Mouse (Mus musculus): ENCODE measurements around the gene Coq3. TPM values are rescaled to one million over a fixed set of nuclear protein-coding genes. Genes with fewer than 3 reads are reported as not detected.
A peak's percentile ranks its signal among the peaks of the same experiment; 100 is the strongest.

The Coq3 gene
- polyA plus RNA-seq, 1 experiment from 2014 or later, result 15.9 TPM

DNA sequence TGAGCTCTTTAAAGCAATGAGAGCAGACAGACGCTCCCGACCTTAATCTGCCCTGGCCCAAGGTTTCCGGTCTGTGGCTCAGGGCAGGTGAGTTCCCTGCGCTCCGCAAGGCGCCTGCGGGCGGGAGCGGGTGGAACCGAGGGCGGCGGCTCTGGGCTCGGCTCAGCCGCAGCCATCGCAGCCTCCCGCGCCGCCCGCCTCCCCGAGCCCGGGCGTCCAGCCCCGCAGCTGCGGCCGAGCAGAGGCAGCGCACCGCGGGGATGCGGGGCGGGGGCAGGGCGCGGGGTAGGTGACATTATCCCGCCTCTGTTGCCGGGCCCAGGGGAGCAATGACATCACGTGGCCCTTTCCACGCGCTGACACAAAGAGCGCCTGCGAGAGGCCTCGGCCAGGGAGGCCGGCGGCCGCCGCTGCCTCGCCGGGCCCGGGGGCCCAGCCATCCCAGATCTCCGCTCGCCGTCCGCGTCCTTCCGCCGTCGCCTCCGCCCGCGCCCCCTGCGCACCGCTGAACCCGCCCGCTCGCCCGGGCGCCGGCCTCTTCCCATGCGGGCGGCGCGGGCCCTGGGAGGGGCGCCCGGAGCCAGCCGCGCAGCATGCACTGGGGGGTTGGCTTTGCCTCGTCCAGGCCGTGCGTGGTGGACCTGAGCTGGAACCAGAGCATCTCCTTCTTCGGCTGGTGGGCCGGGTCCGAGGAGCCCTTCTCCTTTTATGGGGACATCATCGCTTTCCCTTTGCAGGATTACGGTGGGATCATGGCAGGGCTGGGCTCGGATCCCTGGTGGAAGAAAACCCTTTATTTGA, 51.7 kb downstream of the Coq3 start, which contains the start of gene Faxc:
TSS of gene Faxc (plus strand) at position 359 of the 801 bp plus-strand sequence.
- Histone ChIP-seq H3K27me3 (replicated peaks; ENCODE audit: control insufficient read depth, insufficient read depth, low read length) (no peaks in the 10 kb centered on the region), H3K9ac (ENCODE audit: low read depth, low read length) (peak within 1 kb of the TSS; percentile 94), H3K4me1 (ENCODE audit: control insufficient read depth, insufficient read depth, low read depth, low read length) (peaks cover 19% of the 10 kb centered on the region), H3K4me2 (ENCODE audit: low read length) (peak within 1 kb of the TSS; percentile 64), H3K27ac (ENCODE audit: low read depth, low read length) (peak within 1 kb of the TSS; percentile 93), H3K9me3 (ENCODE audit: control insufficient read depth, low read length) (no peaks in the 10 kb centered on the region), H3K4me3 (ENCODE audit: low read length) (peak within 1 kb of the TSS; percentile 62), H3K36me3 (ENCODE audit: control insufficient read depth, insufficient read depth, low read length) (no peaks in the 10 kb centered on the region)
- ATAC-seq, result peak; percentile 87
- under 1% methylated on average over 70 of the region's 83 CpGs for WGBS

DNA sequence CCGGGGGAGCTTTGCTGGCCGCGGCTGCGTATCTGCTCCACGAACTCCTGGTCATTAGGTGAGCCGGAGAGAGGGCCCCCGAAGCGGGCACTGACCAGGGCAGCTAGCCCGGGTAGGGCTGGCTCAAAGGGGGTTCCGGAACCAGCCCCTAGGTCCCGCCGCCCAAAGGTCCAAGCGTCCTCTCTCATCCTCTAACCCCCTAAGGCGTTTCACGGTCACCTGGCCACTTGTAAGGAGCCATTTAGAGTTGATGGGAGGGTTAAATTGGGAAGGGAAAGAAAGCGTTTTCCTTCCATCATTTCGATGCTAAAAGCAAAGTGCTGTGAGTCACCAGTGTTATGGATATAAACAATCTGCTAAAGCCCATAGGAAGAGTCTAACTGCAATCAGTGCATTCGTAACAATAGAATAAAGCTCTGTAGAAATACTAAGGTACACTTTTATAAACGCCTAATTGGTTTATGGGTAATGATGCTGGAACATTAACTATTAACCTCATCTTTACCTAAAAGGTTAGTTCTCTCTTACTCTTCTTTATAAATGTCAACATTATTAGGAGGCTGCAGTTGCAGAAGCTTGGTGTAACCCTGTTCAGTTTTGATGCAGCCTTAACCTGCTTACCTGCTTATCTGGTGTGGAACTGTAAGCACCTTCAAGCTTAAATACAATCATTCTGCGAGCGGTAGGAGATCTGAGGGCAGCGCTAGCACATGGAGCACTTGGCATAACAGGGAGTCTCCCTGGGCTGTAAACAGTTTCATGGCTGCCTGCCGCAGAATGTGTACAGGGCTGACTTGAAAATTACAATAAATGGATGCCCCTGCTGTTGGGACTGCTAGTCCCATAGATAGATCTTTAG, 52.5 kb downstream of the Coq3 start:
- Histone ChIP-seq H3K27me3 (replicated peaks; ENCODE audit: control insufficient read depth, insufficient read depth, low read length) (no peaks in the 10 kb centered on the region), H3K4me2 (ENCODE audit: low read length) (peak overlapping the region; percentile 64), H3K4me1 (ENCODE audit: control insufficient read depth, insufficient read depth, low read depth, low read length) (peaks cover 19% of the 10 kb centered on the region), H3K9ac (ENCODE audit: low read depth, low read length) (peak overlapping the region; percentile 94), H3K27ac (ENCODE audit: low read depth, low read length) (peak overlapping the region; percentile 93), H3K4me3 (ENCODE audit: low read length) (peak overlapping the region; percentile 62), H3K36me3 (ENCODE audit: control insufficient read depth, insufficient read depth, low read length) (no peaks in the 10 kb centered on the region), H3K9me3 (ENCODE audit: control insufficient read depth, low read length) (no peaks in the 10 kb centered on the region)
- ATAC-seq, result peak; percentile 60
- WGBS, result 5% methylated on average over 23 of the region's 23 CpGs

DNA sequence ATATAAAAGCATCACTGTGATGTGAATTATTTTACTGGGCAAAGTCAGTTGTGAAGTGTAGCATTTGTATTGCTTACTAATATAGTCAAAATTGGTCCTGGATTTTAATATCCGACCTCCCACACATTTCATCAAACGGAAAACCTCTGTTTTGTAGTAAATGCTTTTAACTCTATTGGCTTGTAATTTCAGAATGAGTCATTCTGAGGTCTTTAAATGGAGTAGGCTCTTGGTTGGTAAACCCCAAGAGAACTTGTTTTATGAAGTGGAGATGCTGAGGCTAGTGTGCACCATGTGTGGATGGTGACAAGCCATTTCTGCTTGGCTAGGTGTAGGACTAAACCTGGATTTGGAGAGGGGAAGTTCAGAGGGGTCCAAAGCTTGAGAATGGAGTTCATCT, 55.9 kb downstream of the Coq3 start:
- Histone ChIP-seq H3K36me3 (ENCODE audit: control insufficient read depth, insufficient read depth, low read length) (no peaks in the 10 kb centered on the region), H3K9ac (ENCODE audit: low read depth, low read length) (no peak overlapping the region), H3K9me3 (ENCODE audit: control insufficient read depth, low read length) (no peaks in the 10 kb centered on the region), H3K4me1 (ENCODE audit: control insufficient read depth, insufficient read depth, low read depth, low read length) (peaks cover 19% of the 10 kb centered on the region), H3K27me3 (replicated peaks; ENCODE audit: control insufficient read depth, insufficient read depth, low read length) (no peaks in the 10 kb centered on the region), H3K4me3 (ENCODE audit: low read length) (no peak overlapping the region), H3K4me2 (ENCODE audit: low read length) (no peak overlapping the region), H3K27ac (ENCODE audit: low read depth, low read length) (no peak overlapping the region)
- ATAC-seq, result no peak
- 97% methylated on average over 2 of the region's 2 CpGs for WGBS

DNA sequence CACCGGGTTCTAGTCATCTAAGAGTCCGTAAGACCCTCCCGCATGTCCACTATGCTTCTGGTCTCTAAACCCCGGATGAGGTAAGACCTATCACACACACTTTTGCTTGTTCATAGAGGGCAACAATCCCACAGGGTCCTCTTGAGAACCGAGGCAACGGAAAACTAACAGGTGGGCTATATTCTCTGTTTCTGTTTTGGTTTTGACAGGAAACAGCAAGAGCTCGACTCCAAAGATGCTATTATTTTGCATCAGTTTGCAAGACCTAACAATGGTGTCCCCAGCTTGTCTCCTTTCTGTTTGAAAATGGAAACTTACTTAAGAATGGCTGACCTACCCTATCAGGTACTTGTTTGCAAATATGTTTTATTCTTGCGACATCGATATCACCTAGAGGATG, 57.0 kb downstream of the Coq3 start:
- WGBS, result 96% methylated on average over 9 of the region's 9 CpGs
- Histone ChIP-seq H3K36me3 (ENCODE audit: control insufficient read depth, insufficient read depth, low read length) (no peaks in the 10 kb centered on the region), H3K9me3 (ENCODE audit: control insufficient read depth, low read length) (no peaks in the 10 kb centered on the region), H3K4me3 (ENCODE audit: low read length) (no peak overlapping the region), H3K27ac (ENCODE audit: low read depth, low read length) (no peak overlapping the region), H3K9ac (ENCODE audit: low read depth, low read length) (no peak overlapping the region), H3K27me3 (replicated peaks; ENCODE audit: control insufficient read depth, insufficient read depth, low read length) (no peaks in the 10 kb centered on the region), H3K4me1 (ENCODE audit: control insufficient read depth, insufficient read depth, low read depth, low read length) (peaks cover 19% of the 10 kb centered on the region), H3K4me2 (ENCODE audit: low read length) (no peak overlapping the region)
- ATAC-seq, result no peak

DNA sequence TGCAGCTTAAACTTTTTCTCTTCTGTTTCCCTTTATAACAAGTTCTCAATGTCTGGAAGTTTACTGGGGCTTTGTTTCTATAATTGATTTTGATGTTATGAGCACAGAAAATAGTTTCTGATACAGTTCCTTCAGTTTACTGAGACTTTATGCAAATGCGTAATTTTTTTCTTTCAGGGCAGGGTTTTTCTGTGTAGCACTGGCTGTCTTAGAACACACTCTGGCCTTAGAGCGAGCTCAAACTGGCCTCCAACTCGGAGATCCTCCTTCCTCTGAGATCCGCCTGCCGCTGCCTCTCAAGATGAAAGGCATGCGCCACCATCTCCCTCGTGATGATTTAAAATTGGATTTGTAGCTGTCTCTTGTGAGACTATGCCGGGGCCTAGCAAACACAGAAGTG, 58.4 kb downstream of the Coq3 start:
- H3K9ac ChIP-seq (ENCODE audit: low read depth, low read length), result no peak overlapping the region
- H3K4me3 ChIP-seq (ENCODE audit: low read length), result no peak overlapping the region
- no peak overlapping the region for H3K4me2 ChIP-seq (ENCODE audit: low read length)
- no peak overlapping the region for H3K27ac ChIP-seq (ENCODE audit: low read depth, low read length)
- WGBS, result 87% methylated on average over 8 of the region's 8 CpGs
- no peaks in the 10 kb centered on the region for H3K36me3 ChIP-seq (ENCODE audit: control insufficient read depth, insufficient read depth, low read length)
- peaks cover 14% of the 10 kb centered on the region for H3K4me1 ChIP-seq (ENCODE audit: control insufficient read depth, insufficient read depth, low read depth, low read length)
- no peak for ATAC-seq
- no peaks in the 10 kb centered on the region for H3K27me3 ChIP-seq (replicated peaks; ENCODE audit: control insufficient read depth, insufficient read depth, low read length)
- H3K9me3 ChIP-seq (ENCODE audit: control insufficient read depth, low read length), result no peaks in the 10 kb centered on the region

DNA sequence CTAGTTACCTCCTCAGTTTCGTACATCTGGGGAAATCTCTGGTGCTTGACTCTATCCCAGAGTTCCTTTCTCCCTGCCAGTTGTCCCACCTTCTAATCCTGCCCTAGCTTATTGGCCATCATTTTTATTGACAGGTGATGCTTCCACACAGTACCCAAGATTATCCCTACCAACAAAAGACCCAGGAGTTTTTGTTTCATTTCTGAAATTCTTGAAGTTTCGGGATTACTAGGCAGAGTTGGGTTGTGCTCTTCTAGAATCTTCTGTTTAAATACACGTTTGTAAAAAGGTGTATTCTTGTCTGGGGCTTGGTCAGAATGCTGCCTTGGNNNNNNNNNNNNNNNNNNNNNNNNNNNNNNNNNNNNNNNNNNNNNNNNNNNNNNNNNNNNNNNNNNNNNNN, 65.2 kb downstream of the Coq3 start:
- Histone ChIP-seq H3K9ac (ENCODE audit: low read depth, low read length) (no peak overlapping the region), H3K36me3 (ENCODE audit: control insufficient read depth, insufficient read depth, low read length) (peaks cover 4% of the 10 kb centered on the region; the same call in 1 of the 2 replicates), H3K27ac (ENCODE audit: low read depth, low read length) (no peak overlapping the region), H3K4me3 (ENCODE audit: low read length) (no peak overlapping the region), H3K27me3 (replicated peaks; ENCODE audit: control insufficient read depth, insufficient read depth, low read length) (no peaks in the 10 kb centered on the region), H3K4me1 (ENCODE audit: control insufficient read depth, insufficient read depth, low read depth, low read length) (no peaks in the 10 kb centered on the region), H3K4me2 (ENCODE audit: low read length) (no peak overlapping the region), H3K9me3 (ENCODE audit: control insufficient read depth, low read length) (no peaks in the 10 kb centered on the region)
- WGBS, result 94% methylated on average over 3 of the region's 3 CpGs
- ATAC-seq, result no peak

DNA sequence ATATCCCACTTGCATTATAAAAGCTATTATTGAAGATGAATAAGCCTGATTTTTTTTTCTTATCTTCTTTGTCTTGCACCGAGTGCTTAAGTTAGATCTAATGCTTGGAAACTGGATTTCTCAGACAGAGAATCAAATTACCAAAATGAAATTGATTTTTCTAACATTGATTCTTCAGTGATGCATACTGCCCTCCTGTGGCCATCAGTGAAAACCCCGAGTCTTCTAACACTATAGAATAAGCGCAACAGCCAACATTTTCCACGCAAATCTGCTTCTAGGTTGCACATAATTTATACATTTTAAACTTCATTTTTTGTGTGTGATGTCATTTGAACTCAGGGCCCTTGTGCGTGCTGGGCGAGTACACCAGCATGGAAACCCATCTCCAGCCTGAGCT, 72.0 kb downstream of the Coq3 start:
- WGBS, result 43% methylated on average over 6 of the region's 6 CpGs
- ATAC-seq, result no peak; the same call in 1 of the 2 replicates
- Histone ChIP-seq H3K4me1 (ENCODE audit: control insufficient read depth, insufficient read depth, low read depth, low read length) (no peaks in the 10 kb centered on the region), H3K9ac (ENCODE audit: low read depth, low read length) (no peak overlapping the region), H3K36me3 (ENCODE audit: control insufficient read depth, insufficient read depth, low read length) (peaks cover 11% of the 10 kb centered on the region), H3K27ac (ENCODE audit: low read depth, low read length) (no peak overlapping the region), H3K4me3 (ENCODE audit: low read length) (no peak overlapping the region), H3K27me3 (replicated peaks; ENCODE audit: control insufficient read depth, insufficient read depth, low read length) (no peaks in the 10 kb centered on the region), H3K9me3 (ENCODE audit: control insufficient read depth, low read length) (no peaks in the 10 kb centered on the region), H3K4me2 (ENCODE audit: low read length) (no peak overlapping the region)

DNA sequence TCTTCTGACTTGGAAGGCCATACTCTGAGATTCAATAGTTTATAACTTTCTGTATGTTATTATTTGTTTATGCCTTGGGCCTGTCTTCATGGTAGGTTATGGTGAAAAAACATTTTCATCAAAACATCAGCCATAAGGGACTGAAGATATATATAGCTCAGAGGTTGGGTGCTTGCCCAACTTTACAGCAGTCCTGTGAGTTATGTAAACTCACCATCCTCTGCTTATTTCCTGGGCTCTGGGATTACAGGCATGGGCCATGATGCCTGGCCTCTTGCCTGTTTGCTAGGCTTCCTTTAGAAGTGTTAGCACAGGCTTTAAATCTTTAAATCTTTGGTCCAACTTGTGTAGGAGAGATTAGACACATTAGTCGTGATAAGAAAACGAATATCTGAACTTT, 72.8 kb downstream of the Coq3 start:
- no peak overlapping the region for H3K4me2 ChIP-seq (ENCODE audit: low read length)
- peaks cover 11% of the 10 kb centered on the region for H3K36me3 ChIP-seq (ENCODE audit: control insufficient read depth, insufficient read depth, low read length)
- H3K4me1 ChIP-seq (ENCODE audit: control insufficient read depth, insufficient read depth, low read depth, low read length), result no peaks in the 10 kb centered on the region
- no peaks in the 10 kb centered on the region for H3K9me3 ChIP-seq (ENCODE audit: control insufficient read depth, low read length)
- no peak for ATAC-seq
- no peak overlapping the region for H3K9ac ChIP-seq (ENCODE audit: low read depth, low read length)
- H3K4me3 ChIP-seq (ENCODE audit: low read length), result no peak overlapping the region
- H3K27me3 ChIP-seq (replicated peaks; ENCODE audit: control insufficient read depth, insufficient read depth, low read length), result no peaks in the 10 kb centered on the region
- 78% methylated on average over 2 of the region's 2 CpGs for WGBS
- H3K27ac ChIP-seq (ENCODE audit: low read depth, low read length), result no peak overlapping the region
